ENCODE assay signal across 17 mouse cellular contexts in the genomic region with DNA sequence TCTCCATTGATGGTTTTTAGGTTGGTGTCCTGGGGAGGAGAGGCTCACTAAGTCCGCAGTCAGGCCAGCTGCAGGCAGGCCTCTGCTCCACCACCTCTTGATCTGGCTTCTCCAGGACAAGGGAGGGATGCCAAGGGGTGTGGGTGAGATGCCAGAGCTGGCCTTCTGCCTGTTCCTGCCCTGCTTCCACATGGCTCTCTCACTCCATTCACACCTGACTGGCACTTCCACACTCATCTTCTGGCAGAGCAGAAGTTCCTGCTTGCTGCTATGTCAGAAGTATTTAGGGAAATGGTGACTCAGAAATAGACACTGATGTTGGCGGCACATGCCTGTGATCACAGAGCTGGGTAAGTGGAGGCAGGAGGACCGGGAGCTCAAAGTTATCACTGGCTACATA. TPM values are rescaled to one million over a fixed set of nuclear protein-coding genes. Genes with fewer than 3 reads are reported as not detected.
A peak's percentile ranks its signal among the peaks of the same experiment; 100 is the strongest.
DNase-seq lines count a peak whose midpoint lies in the region; ATAC-seq lines count a peak whose summit lies in the region.
"Had no signal": no experiment of that assay in that cellular context is flagged by ENCODE, and none has a peak within 500 bp of the region (broad histone marks: within the 10 kb centered on the region; RNA-seq: fewer than 3 reads in every experiment).

No protein-coding gene starts in this region.

- H3K9me3 ChIP-seq in forebrain, embryonic 15.5 days = no peaks in the 10 kb centered on the region
- no peaks in the 10 kb centered on the region for H3K9me3 ChIP-seq in forebrain, embryonic 16.5 days (ENCODE audit: control insufficient read depth, low read length)
- no peaks in the 10 kb centered on the region for H3K9me3 ChIP-seq in midbrain, embryonic 13.5 days
- no peaks in the 10 kb centered on the region for H3K9me3 ChIP-seq in midbrain, embryonic 11.5 days (ENCODE audit: control insufficient read depth, low read length)
- H3K9me3 ChIP-seq: limb, embryonic 10.5 days; liver, embryonic 15.5 days had no signal

- intact Hi-C loops in left cerebral cortex, postnatal 4 days (cut with DNase I) = no loop called here

- no peak overlapping the region for H3K4me3 ChIP-seq in forebrain, embryonic 15.5 days
- H3K4me3 ChIP-seq in forebrain, embryonic 16.5 days (replicated peaks; ENCODE audit: low read length) = no peak overlapping the region
- no peak overlapping the region for H3K4me3 ChIP-seq in midbrain, embryonic 13.5 days (replicated peaks)
- H3K4me3 ChIP-seq in midbrain, embryonic 11.5 days (ENCODE audit: low read depth, low read length) = no peak overlapping the region
- H3K4me3 ChIP-seq: heart, adult 2 months; limb, embryonic 10.5 days; liver, embryonic 15.5 days had no signal

- no peaks in the 10 kb centered on the region for H3K27me3 ChIP-seq in forebrain, embryonic 15.5 days
- no peaks in the 10 kb centered on the region for H3K27me3 ChIP-seq in forebrain, embryonic 16.5 days (replicated peaks; ENCODE audit: control insufficient read depth, insufficient read depth, low read length)
- no peaks in the 10 kb centered on the region; the same call in 1 of the 2 replicates for H3K27me3 ChIP-seq in midbrain, embryonic 13.5 days
- H3K27me3 ChIP-seq in midbrain, embryonic 11.5 days (ENCODE audit: control insufficient read depth, insufficient read depth, low read length) = no peaks in the 10 kb centered on the region

- 75% methylated on average over 3 of the region's 3 CpGs for WGBS in forebrain, embryonic 15.5 days
- 82% methylated on average over 3 of the region's 3 CpGs for WGBS in forebrain, embryonic 16.5 days
- 89% methylated on average over 3 of the region's 3 CpGs for WGBS in midbrain, embryonic 13.5 days
- 85% methylated on average over 3 of the region's 3 CpGs for WGBS in midbrain, embryonic 11.5 days

- no peak overlapping the region for H3K9ac ChIP-seq in forebrain, embryonic 15.5 days (replicated peaks)
- H3K9ac ChIP-seq in forebrain, embryonic 16.5 days (replicated peaks; ENCODE audit: low read depth, low read length) = no peak overlapping the region
- no peak overlapping the region for H3K9ac ChIP-seq in midbrain, embryonic 13.5 days (replicated peaks)
- no peak overlapping the region for H3K9ac ChIP-seq in midbrain, embryonic 11.5 days (ENCODE audit: low read length)
- H3K9ac ChIP-seq: liver, embryonic 15.5 days had no signal

- DNase-seq in midbrain, embryonic 11.5 days (ENCODE audit: low spot score, missing footprints) = no peak
- DNase-seq in cerebellum, adult 9-11 months = peak; percentile 84
- peak; percentile 85 for DNase-seq in left cerebral cortex, postnatal 4 days
- DNase-seq in B cell, adult 2 months = no peak
- DNase-seq in spleen, postnatal 14 days (ENCODE audit: low spot score in 2 of 2) = no peak
- DNase-seq: kidney, adult 11 months; kidney, postnatal 36 days; thymus, adult 2 months had no signal

- no peaks in the 10 kb centered on the region for H3K36me3 ChIP-seq in forebrain, embryonic 15.5 days
- no peaks in the 10 kb centered on the region for H3K36me3 ChIP-seq in forebrain, embryonic 16.5 days (ENCODE audit: control insufficient read depth, insufficient read depth)
- no peaks in the 10 kb centered on the region for H3K36me3 ChIP-seq in midbrain, embryonic 13.5 days
- no peaks in the 10 kb centered on the region for H3K36me3 ChIP-seq in midbrain, embryonic 11.5 days (ENCODE audit: control insufficient read depth, insufficient read depth, low read length)
- H3K36me3 ChIP-seq: limb, embryonic 10.5 days; liver, embryonic 15.5 days had no signal

- no peak overlapping the region for H3K4me2 ChIP-seq in forebrain, embryonic 15.5 days (replicated peaks)
- H3K4me2 ChIP-seq in forebrain, embryonic 16.5 days (ENCODE audit: low read length) = no peak overlapping the region
- H3K4me2 ChIP-seq in midbrain, embryonic 13.5 days (replicated peaks) = no peak overlapping the region
- H3K4me2 ChIP-seq in midbrain, embryonic 11.5 days = no peak overlapping the region
- H3K4me2 ChIP-seq: liver, embryonic 15.5 days had no signal

- H3K4me1 ChIP-seq in forebrain, embryonic 15.5 days = peaks cover 56% of the 10 kb centered on the region
- H3K4me1 ChIP-seq in forebrain, embryonic 16.5 days (replicated peaks; ENCODE audit: control insufficient read depth, insufficient read depth, low read length) = peaks cover 57% of the 10 kb centered on the region
- H3K4me1 ChIP-seq in midbrain, embryonic 13.5 days (replicated peaks) = peaks cover 70% of the 10 kb centered on the region
- peaks cover 14% of the 10 kb centered on the region for H3K4me1 ChIP-seq in midbrain, embryonic 11.5 days (ENCODE audit: control insufficient read depth, insufficient read depth, low read length)
- H3K4me1 ChIP-seq: liver, embryonic 15.5 days had no signal

- no peak for ATAC-seq in forebrain, embryonic 15.5 days (replicated peaks)
- no peak for ATAC-seq in forebrain, embryonic 16.5 days
- ATAC-seq in midbrain, embryonic 13.5 days = no peak
- no peak for ATAC-seq in midbrain, embryonic 11.5 days (ENCODE audit: low FRiP score)
- ATAC-seq: activated CD4-positive, CD25-positive, alpha-beta regulatory T cell, adult 4 months had no signal

- H3K27ac ChIP-seq in forebrain, embryonic 15.5 days (replicated peaks) = peak overlapping the region; percentile 94; the same call in 1 of the 2 replicates
- H3K27ac ChIP-seq in forebrain, embryonic 16.5 days (ENCODE audit: low read length) = no peak overlapping the region
- peak overlapping the region; percentile 89; the same call in 1 of the 2 replicates for H3K27ac ChIP-seq in midbrain, embryonic 13.5 days
- no peak overlapping the region for H3K27ac ChIP-seq in midbrain, embryonic 11.5 days (ENCODE audit: low read depth, low read length)
- H3K27ac ChIP-seq: heart, adult 2 months; limb, embryonic 10.5 days; liver, embryonic 15.5 days had no signal

RNA-seq across cellular contexts. Expression of gene Stra6, which starts 4.0 kb away (rescaled TPM):
- polyA plus RNA-seq in forebrain, embryonic 15.5 days (2015; fragmentation: Nextera tagmentation; extraction: Ambion mirVana) = 8.7 and 10.8 TPM in 2 replicates
- 9.2 and 11.7 TPM in 2 replicates for polyA plus RNA-seq in forebrain, embryonic 16.5 days (2015; fragmentation: Nextera tagmentation; extraction: Ambion mirVana)
- polyA plus RNA-seq in midbrain, embryonic 13.5 days (2015; fragmentation: Nextera tagmentation; extraction: Ambion mirVana) = 8.1 and 9.9 TPM in 2 replicates
- polyA plus RNA-seq in midbrain, embryonic 11.5 days (2014; fragmentation: Nextera tagmentation; extraction: Ambion mirVana) = 7.3 and 9.7 TPM in 2 replicates
- 10 to 100 TPM; 10.1 to 12.5 TPM for total RNA-seq in left cerebral cortex, postnatal 4 days (2021)

RNA-seq across cellular contexts. Expression of gene Ccdc33, which starts 51.1 kb away (rescaled TPM):
- 0.93 and 1.1 TPM in 2 replicates for polyA plus RNA-seq in forebrain, embryonic 15.5 days (2015; fragmentation: Nextera tagmentation; extraction: Ambion mirVana)
- polyA plus RNA-seq in forebrain, embryonic 16.5 days (2015; fragmentation: Nextera tagmentation; extraction: Ambion mirVana) = 0.51 and 0.79 TPM in 2 replicates
- polyA plus RNA-seq in midbrain, embryonic 13.5 days (2015; fragmentation: Nextera tagmentation; extraction: Ambion mirVana) = 0.73 and 0.80 TPM in 2 replicates
- polyA plus RNA-seq in midbrain, embryonic 11.5 days (2014; fragmentation: Nextera tagmentation; extraction: Ambion mirVana) = 0.41 and 0.90 TPM in 2 replicates
- total RNA-seq in left cerebral cortex, postnatal 4 days (2021) = under 1 TPM; 0.62 to 0.66 TPM
- total RNA-seq: heart, adult 2 months; heart, postnatal 36 days had no signal
- polyA plus RNA-seq: activated CD4-positive, CD25-positive, alpha-beta regulatory T cell, adult 4 months; liver, embryonic 15.5 days; neural tube, embryonic 14.5 days had no signal

Comparison
In these comparisons a context has a peak if more than half of its experiments do, and no peak if none do; other contexts are left out.
1. H3K27ac ChIP-seq: peak in forebrain, embryonic 15.5 days (single experiment) and midbrain, embryonic 13.5 days (single experiment); none in forebrain, embryonic 16.5 days (single experiment) and midbrain, embryonic 11.5 days (single experiment).
2. DNase-seq: peak in cerebellum, adult 9-11 months (single experiment) and left cerebral cortex, postnatal 4 days (single experiment); none in midbrain, embryonic 11.5 days (single experiment), B cell, adult 2 months (0 of 2) and spleen, postnatal 14 days (0 of 2).